Mouse (Mus musculus) liver, adult 2 months (tissue): ENCODE measurements at regions not wholly inside any gene's neighbourhood (a gene's known extent, or its start where the extent isn't known, plus 50 kb on each side); places are given as distances from the start of the nearest gene placed in this dataset.

Experiments
- CTCF ChIP-seq: fragments of 200-500 bp; IDR thresholded peaks from 2 replicates; pipeline ENCODE4 v1.5.1; 2011; ENCODE audit warnings: low read depth, low read length, control low read depth
- POLR2A ChIP-seq: fragments of 200-500 bp; IDR thresholded peaks from 2 replicates; pipeline ENCODE4 v1.6.1; 2011; ENCODE audit warnings: low read length, control low read depth; ENCODE audit not compliant: insufficient read depth; ENCODE audit errors: extremely low read depth

DNA sequence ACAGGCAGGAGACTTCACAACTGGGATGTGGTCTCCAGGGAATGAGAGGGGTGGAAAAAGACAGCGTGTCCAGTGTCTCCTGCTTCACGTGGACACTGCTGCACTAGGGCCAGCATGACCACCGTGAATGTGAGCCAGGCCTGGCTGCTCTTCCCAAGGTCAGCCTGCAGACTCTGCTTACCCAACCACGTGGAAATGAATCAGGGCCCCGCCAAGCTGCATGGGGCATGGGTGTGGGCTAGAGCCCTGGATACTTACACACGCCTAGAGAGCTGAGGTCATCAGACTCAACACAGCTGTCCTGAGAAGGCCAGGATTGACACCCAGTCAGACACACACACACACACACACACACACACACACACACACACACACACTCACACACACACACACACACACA is 80.1 kb upstream of the Hk2 start:
- no peak for TF ChIP-seq POLR2A
- no peak for TF ChIP-seq CTCF
